Mouse (Mus musculus) stomach, embryonic 14.5 days (tissue): ENCODE results near the gene Rcsd1. TPM values are rescaled to one million over a fixed set of nuclear protein-coding genes. Genes with fewer than 3 reads are reported as not detected.
A peak's percentile ranks its signal among the peaks of the same experiment; 100 is the strongest.

Experiments
- ATAC-seq: fragments of 200-750 bp; cut with Nextera tagmentation; 2 replicates; pipeline ENCODE4 v1.8.0; 2017; ENCODE audit warnings: low read depth, moderate TSS enrichment; ENCODE audit not compliant: insufficient number of reproducible peaks, insufficient read depth, low FRiP score
- H3K27ac ChIP-seq: fragments of 300-500 bp; sonication (generic); 2 replicates; pipeline ENCODE4 v1.5.1; 2014; ENCODE audit warnings: mild to moderate bottlenecking, low read length, moderate library complexity, mixed read lengths
- H3K27me3 ChIP-seq: fragments of 300-500 bp; sonication (generic); 2 replicates; pipeline ENCODE4 v1.6.1; 2014; ENCODE audit warnings: low read length, control low read depth, mixed read lengths; ENCODE audit not compliant: control insufficient read depth, insufficient read depth
- H3K36me3 ChIP-seq: fragments of 300-500 bp; sonication (generic); 2 replicates; pipeline ENCODE4 v1.6.1; 2014; ENCODE audit warnings: mild to moderate bottlenecking, control low read depth, low read length, moderate library complexity, mixed read lengths; ENCODE audit not compliant: control insufficient read depth, insufficient read depth
- H3K4me1 ChIP-seq: fragments of 300-500 bp; sonication (generic); 2 replicates; pipeline ENCODE4 v1.6.1; 2014; ENCODE audit warnings: low read length, control low read depth, mixed read lengths; ENCODE audit not compliant: control insufficient read depth, insufficient read depth
- H3K4me2 ChIP-seq: fragments of 300-500 bp; sonication (generic); replicated peaks from 2 replicates; pipeline ENCODE4 v1.6.1; 2014; ENCODE audit warnings: low read depth, low read length, control low read depth
- H3K4me3 ChIP-seq: fragments of 300-500 bp; sonication (generic); 2 replicates; pipeline ENCODE4 v1.5.1; 2014; ENCODE audit warnings: low read depth, low read length, control low read depth
- H3K9ac ChIP-seq: fragments of 300-500 bp; sonication (generic); replicated peaks from 2 replicates; pipeline ENCODE4 v1.6.1; 2014; ENCODE audit warnings: low read depth, mild to moderate bottlenecking, control low read depth, low read length, moderate library complexity, mixed read lengths
- H3K9me3 ChIP-seq: fragments of 300-500 bp; sonication (generic); 2 replicates; pipeline ENCODE4 v1.6.1; 2016; ENCODE audit warnings: low read depth, low read length, control low read depth; ENCODE audit not compliant: control insufficient read depth
- WGBS: fragments of 180-500 bp; shearing (Covaris S2); extraction: QIAGEN DNeasy Blood & Tissue Kit; methylation state at CpG from one replicate; pipeline ENCODE4 v1.1.7; 2014; 5-methylcytosine and 5-hydroxymethylcytosine counted together
- polyA plus RNA-seq: library from polyadenylated mRNA; unstranded; fragments of >200 nt; fragmentation: Nextera tagmentation; extraction: Ambion mirVana; gene quantifications from 2 replicates; pipeline ENCODE4 v1.2.1, GENCODE M21; 2014

Gene Rcsd1
- polyA plus RNA-seq, 1 experiment from 2014 or later = 44.0 TPM

GRCm38 (mm10) chr1:165708686-165709380 is 724 bp downstream of the Rcsd1 start:
- H3K4me3 ChIP-seq = peak overlapping the region; percentile 87; the same call in 1 of the 2 replicates
- H3K4me2 ChIP-seq = peak overlapping the region; percentile 74
- H3K4me1 ChIP-seq = peaks cover 21% of the 10 kb centered on the region
- H3K27ac ChIP-seq = peak overlapping the region; percentile 88; the same call in 1 of the 2 replicates
- H3K36me3 ChIP-seq = no peaks in the 10 kb centered on the region
- 38% methylated on average over 9 of the region's 9 CpGs for WGBS
- no peak for ATAC-seq
- no peaks in the 10 kb centered on the region for H3K9me3 ChIP-seq
- no peaks in the 10 kb centered on the region for H3K27me3 ChIP-seq
- H3K9ac ChIP-seq = no peak overlapping the region

GRCm38 (mm10) chr1:165707640-165708322 is 1.8 kb downstream of the Rcsd1 start:
- peak; percentile 80 for ATAC-seq
- under 1% methylated on average over 47 of the region's 47 CpGs for WGBS

GRCm38 (mm10) chr1:165707241-165707639 is 2.3 kb downstream of the Rcsd1 start:
- peak overlapping the region; percentile 74 for H3K4me2 ChIP-seq
- H3K9ac ChIP-seq = peak overlapping the region; percentile 78
- peak overlapping the region; percentile 88; the same call in 1 of the 2 replicates for H3K27ac ChIP-seq
- H3K27me3 ChIP-seq = no peaks in the 10 kb centered on the region
- H3K4me3 ChIP-seq = peak overlapping the region; percentile 87
- H3K36me3 ChIP-seq = no peaks in the 10 kb centered on the region
- WGBS = 15% methylated on average over 10 of the region's 10 CpGs
- no peak for ATAC-seq
- H3K9me3 ChIP-seq = no peaks in the 10 kb centered on the region
- peaks cover 30% of the 10 kb centered on the region for H3K4me1 ChIP-seq

More at GRCm38 (mm10) chr1:165707640-165708322, 1.8 kb downstream of the Rcsd1 start:
- H3K4me3 ChIP-seq = peak overlapping the region; percentile 87
- H3K27ac ChIP-seq = peak overlapping the region; percentile 88
- peak overlapping the region; percentile 74 for H3K4me2 ChIP-seq
- no peaks in the 10 kb centered on the region for H3K27me3 ChIP-seq
- H3K9ac ChIP-seq = peak overlapping the region; percentile 78
- no peaks in the 10 kb centered on the region for H3K9me3 ChIP-seq
- peaks cover 24% of the 10 kb centered on the region for H3K4me1 ChIP-seq
- no peaks in the 10 kb centered on the region for H3K36me3 ChIP-seq

- ATAC-seq = no peak
- H3K36me3 ChIP-seq = no peaks in the 10 kb centered on the region
- H3K27me3 ChIP-seq = no peaks in the 10 kb centered on the region
- H3K4me1 ChIP-seq = peaks cover 36% of the 10 kb centered on the region
- WGBS = 60% methylated on average over 4 of the region's 4 CpGs
- no peaks in the 10 kb centered on the region for H3K9me3 ChIP-seq
- peak overlapping the region; percentile 78; the same call in 1 of the 2 replicates for H3K9ac ChIP-seq
- H3K4me3 ChIP-seq = peak overlapping the region; percentile 87
- no peak overlapping the region; the same call in 1 of the 2 replicates for H3K27ac ChIP-seq
- H3K4me2 ChIP-seq = peak overlapping the region; percentile 74
These were observed 3.1 kb downstream of the Rcsd1 start for GRCm38 (mm10) chr1:165706492-165706891.

- no peaks in the 10 kb centered on the region for H3K27me3 ChIP-seq
- H3K4me1 ChIP-seq = peaks cover 42% of the 10 kb centered on the region
- H3K9me3 ChIP-seq = no peaks in the 10 kb centered on the region
- ATAC-seq = no peak
- no peak overlapping the region for H3K27ac ChIP-seq
- H3K4me2 ChIP-seq = peak overlapping the region; percentile 74
- peak overlapping the region; percentile 87; the same call in 1 of the 2 replicates for H3K4me3 ChIP-seq
- peak overlapping the region; percentile 14; the same call in 1 of the 2 replicates for H3K9ac ChIP-seq
- 79% methylated on average over 7 of the region's 7 CpGs for WGBS
- no peaks in the 10 kb centered on the region for H3K36me3 ChIP-seq
These were observed 3.6 kb downstream of the Rcsd1 start for GRCm38 (mm10) chr1:165705868-165706348.

- no peaks in the 10 kb centered on the region for H3K36me3 ChIP-seq
- H3K27me3 ChIP-seq = no peaks in the 10 kb centered on the region
- no peak overlapping the region for H3K4me3 ChIP-seq
- H3K4me2 ChIP-seq = peak overlapping the region; percentile 74
- ATAC-seq = no peak
- no peaks in the 10 kb centered on the region for H3K9me3 ChIP-seq
- WGBS = 50% methylated on average over 6 of the region's 6 CpGs
- H3K9ac ChIP-seq = no peak overlapping the region
- H3K27ac ChIP-seq = no peak overlapping the region
- peaks cover 47% of the 10 kb centered on the region for H3K4me1 ChIP-seq
These were observed 4.2 kb downstream of the Rcsd1 start for GRCm38 (mm10) chr1:165705368-165705767.

- H3K36me3 ChIP-seq = no peaks in the 10 kb centered on the region
- 83% methylated on average over 3 of the region's 3 CpGs for whole genome bisulfite sequencing
- ATAC-seq = no peak
- H3K4me2 ChIP-seq = peak overlapping the region; percentile 74
- H3K4me1 ChIP-seq = peaks cover 52% of the 10 kb centered on the region
- no peak overlapping the region for H3K9ac ChIP-seq
- no peaks in the 10 kb centered on the region for H3K9me3 ChIP-seq
- H3K4me3 ChIP-seq = no peak overlapping the region
- H3K27me3 ChIP-seq = no peaks in the 10 kb centered on the region
- no peak overlapping the region for H3K27ac ChIP-seq
These were observed 4.7 kb downstream of the Rcsd1 start for GRCm38 (mm10) chr1:165704841-165705240.

GRCm38 (mm10) chr1:165702221-165703031 is 7.1 kb downstream of the Rcsd1 start:
- peak overlapping the region; percentile 43 for H3K4me2 ChIP-seq
- ATAC-seq = peak; percentile 40; the same call in 1 of the 2 replicates
- 17% methylated on average over 19 of the region's 19 CpGs for WGBS
- H3K36me3 ChIP-seq = no peaks in the 10 kb centered on the region
- H3K4me3 ChIP-seq = no peak overlapping the region
- H3K27ac ChIP-seq = 0 out of 2 replicates have a peak overlapping the region, but pooled peaks have one; percentile 29
- no peaks in the 10 kb centered on the region for H3K9me3 ChIP-seq
- peaks cover 38% of the 10 kb centered on the region for H3K4me1 ChIP-seq
- H3K9ac ChIP-seq = no peak overlapping the region
- no peaks in the 10 kb centered on the region for H3K27me3 ChIP-seq
